Mouse (Mus musculus): ENCODE measurements around the gene Mthfsd.

GRCm38 (mm10) chr8:121090716-121091115 is 17.5 kb downstream of the Mthfsd start:
- TF ChIP-seq USF1 (IDR thresholded peaks at IDR 0.05; ENCODE audit: low read depth), result no peak
- no peak for TF ChIP-seq POLR2A (IDR thresholded peaks at IDR 0.05; ENCODE audit: insufficient read length, low read depth)
